7 mouse cellular contexts compared by ENCODE assay signal in genomic region chr12:84053173-84053572, GRCm38 (mm10). TPM values are rescaled to one million over a fixed set of nuclear protein-coding genes. Genes with fewer than 3 reads are reported as not detected.
DNase-seq lines count a peak whose midpoint lies in the region; ATAC-seq and TF ChIP-seq lines count a peak whose summit lies in the region.

No protein-coding gene starts in this region.

- peaks cover 13% of the 10 kb centered on the region for H3K27me3 ChIP-seq in embryonic facial prominence, embryonic 15.5 days
- H3K27me3 ChIP-seq in hindbrain, postnatal 0 days (ENCODE audit: insufficient read depth, low read length), result no peaks in the 10 kb centered on the region
- H3K27me3 ChIP-seq in neural tube, embryonic 12.5 days (replicated peaks), result peaks cover 24% of the 10 kb centered on the region

- H3K36me3 ChIP-seq in embryonic facial prominence, embryonic 15.5 days, result no peaks in the 10 kb centered on the region
- no peaks in the 10 kb centered on the region for H3K36me3 ChIP-seq in hindbrain, postnatal 0 days (ENCODE audit: insufficient read depth, low read length)
- H3K36me3 ChIP-seq in neural tube, embryonic 12.5 days, result no peaks in the 10 kb centered on the region

- peaks cover 6% of the 10 kb centered on the region for H3K4me1 ChIP-seq in embryonic facial prominence, embryonic 15.5 days
- H3K4me1 ChIP-seq in hindbrain, postnatal 0 days (ENCODE audit: insufficient read depth, low read length), result no peaks in the 10 kb centered on the region
- no peaks in the 10 kb centered on the region for H3K4me1 ChIP-seq in neural tube, embryonic 12.5 days

- no peak for ATAC-seq in embryonic facial prominence, embryonic 15.5 days (ENCODE audit: insufficient number of reproducible peaks, low FRiP score, low TSS enrichment, low read depth)
- no peak for ATAC-seq in hindbrain, postnatal 0 days
- ATAC-seq in neural tube, embryonic 12.5 days (ENCODE audit: low FRiP score, low read depth), result no peak

- DNase-seq in layer of hippocampus, adult 2 months (ENCODE audit: low spot score in 2 of 2), result no peak
- DNase-seq in layer of hippocampus, postnatal 14 days (ENCODE audit: low spot score in 2 of 2), result no peak
- peak; percentile 14 for DNase-seq in hindbrain, postnatal 0 days (ENCODE audit: low spot score)
- DNase-seq in thymus, postnatal 36 days, result no peak
- DNase-seq in adipocyte (ENCODE audit: low spot score), result no peak

- H3K4me2 ChIP-seq in embryonic facial prominence, embryonic 15.5 days (replicated peaks), result peak overlapping the region; percentile 80
- peak overlapping the region; percentile 67 for H3K4me2 ChIP-seq in hindbrain, postnatal 0 days (ENCODE audit: low read depth, low read length)
- H3K4me2 ChIP-seq in neural tube, embryonic 12.5 days (replicated peaks), result peak overlapping the region; percentile 74

- 12% methylated on average over 16 of the region's 16 CpGs for WGBS in embryonic facial prominence, embryonic 15.5 days
- WGBS in hindbrain, postnatal 0 days, result 6% methylated on average over 16 of the region's 16 CpGs
- WGBS in neural tube, embryonic 12.5 days, result 14% methylated on average over 16 of the region's 16 CpGs

- no peak overlapping the region for H3K9ac ChIP-seq in embryonic facial prominence, embryonic 15.5 days
- peak overlapping the region; percentile 33; the same call in 1 of the 2 replicates for H3K9ac ChIP-seq in hindbrain, postnatal 0 days (replicated peaks; ENCODE audit: low read length)
- H3K9ac ChIP-seq in neural tube, embryonic 12.5 days, result peak overlapping the region; percentile 56; the same call in 1 of the 2 replicates

- H3K9me3 ChIP-seq in embryonic facial prominence, embryonic 15.5 days (replicated peaks), result no peaks in the 10 kb centered on the region
- no peaks in the 10 kb centered on the region; the same call in 1 of the 2 replicates for H3K9me3 ChIP-seq in hindbrain, postnatal 0 days (ENCODE audit: low read length)
- 0 out of 2 replicates have a peak, but pooled peaks cover 4% of the 10 kb centered on the region for H3K9me3 ChIP-seq in neural tube, embryonic 12.5 days

- peak overlapping the region; percentile 58 for H3K4me3 ChIP-seq in layer of hippocampus, adult 2 months
- peak overlapping the region; percentile 43 for H3K4me3 ChIP-seq in embryonic facial prominence, embryonic 15.5 days (replicated peaks)
- H3K4me3 ChIP-seq in hindbrain, postnatal 0 days (ENCODE audit: low read length), result peak overlapping the region; percentile 42
- peak overlapping the region; percentile 41 for H3K4me3 ChIP-seq in neural tube, embryonic 12.5 days

- TF ChIP-seq CTCF in layer of hippocampus, adult 2 months (conservative IDR thresholded peaks at IDR 0.05), result no peak
- no peak for TF ChIP-seq CTCF in hindbrain, postnatal 0 days (IDR thresholded peaks at IDR 0.05; ENCODE audit: low read depth)

- peak overlapping the region; percentile 40; the same call in 1 of the 2 replicates for H3K27ac ChIP-seq in layer of hippocampus, adult 2 months
- H3K27ac ChIP-seq in embryonic facial prominence, embryonic 15.5 days (replicated peaks), result no peak overlapping the region
- H3K27ac ChIP-seq in hindbrain, postnatal 0 days, result no peak overlapping the region
- no peak overlapping the region for H3K27ac ChIP-seq in neural tube, embryonic 12.5 days

RNA-seq across cellular contexts. Expression of gene Acot3, which starts 1.2 kb away (rescaled TPM):
- total RNA-seq in layer of hippocampus, adult 2 months (2021), result 1 to 10 TPM; 2.7 to 4.0 TPM
- 1 to 10 TPM; 1.2 to 1.8 TPM for total RNA-seq in layer of hippocampus, postnatal 14 days (2021)
- polyA plus RNA-seq in embryonic facial prominence, embryonic 15.5 days (2015; fragmentation: Nextera tagmentation; extraction: Ambion mirVana), result not detected in 2 replicates
- total RNA-seq in hindbrain, postnatal 0 days (2014; rRNA removed), result 0.42 and 1.3 TPM in 2 replicates
- 1.3 and 1.6 TPM in 2 replicates for polyA plus RNA-seq in hindbrain, postnatal 0 days (2015; fragmentation: Nextera tagmentation; extraction: Ambion mirVana)
- polyA plus RNA-seq in neural tube, embryonic 12.5 days (2016; fragmentation: Nextera tagmentation; extraction: Ambion mirVana), result 0.65 and 0.70 TPM in 2 replicates

RNA-seq across cellular contexts. Expression of gene Gm49366, which starts 14.4 kb away (rescaled TPM):
- total RNA-seq in layer of hippocampus, adult 2 months (2021), result 1 to 10 TPM in 1 of 2 experiments, not detected in 1; 2.9 TPM
- not detected for total RNA-seq in layer of hippocampus, postnatal 14 days (2021)
- not detected in 2 replicates for polyA plus RNA-seq in embryonic facial prominence, embryonic 15.5 days (2015; fragmentation: Nextera tagmentation; extraction: Ambion mirVana)
- not detected in 2 replicates for total RNA-seq in hindbrain, postnatal 0 days (2014; rRNA removed)
- polyA plus RNA-seq in hindbrain, postnatal 0 days (2015; fragmentation: Nextera tagmentation; extraction: Ambion mirVana), result not detected in 2 replicates
- polyA plus RNA-seq in neural tube, embryonic 12.5 days (2016; fragmentation: Nextera tagmentation; extraction: Ambion mirVana), result not detected in 2 replicates

RNA-seq across cellular contexts. Expression of gene Acot4, which starts 15.0 kb away (rescaled TPM):
- total RNA-seq in layer of hippocampus, adult 2 months (2021), result 1 to 10 TPM; 3.2 to 3.4 TPM
- total RNA-seq in layer of hippocampus, postnatal 14 days (2021), result 1 to 10 TPM; 2.2 to 4.4 TPM
- 0.25 and 0.45 TPM in 2 replicates for polyA plus RNA-seq in embryonic facial prominence, embryonic 15.5 days (2015; fragmentation: Nextera tagmentation; extraction: Ambion mirVana)
- 0.14 and 1.8 TPM in 2 replicates for total RNA-seq in hindbrain, postnatal 0 days (2014; rRNA removed)
- polyA plus RNA-seq in hindbrain, postnatal 0 days (2015; fragmentation: Nextera tagmentation; extraction: Ambion mirVana), result 0.68 and 1.2 TPM in 2 replicates
- polyA plus RNA-seq in neural tube, embryonic 12.5 days (2016; fragmentation: Nextera tagmentation; extraction: Ambion mirVana), result 0.09 and 0.20 TPM in 2 replicates

RNA-seq across cellular contexts. Expression of gene Acot5, which starts 16.0 kb away (rescaled TPM):
- total RNA-seq in layer of hippocampus, adult 2 months (2021), result 1 to 10 TPM; 7.1 to 8.1 TPM
- total RNA-seq in layer of hippocampus, postnatal 14 days (2021), result 1 to 10 TPM; 6.2 to 6.5 TPM
- 0.16 TPM in 2 replicates for polyA plus RNA-seq in embryonic facial prominence, embryonic 15.5 days (2015; fragmentation: Nextera tagmentation; extraction: Ambion mirVana)
- 1.2 and 1.3 TPM in 2 replicates for total RNA-seq in hindbrain, postnatal 0 days (2014; rRNA removed)
- 1.2 and 1.5 TPM in 2 replicates for polyA plus RNA-seq in hindbrain, postnatal 0 days (2015; fragmentation: Nextera tagmentation; extraction: Ambion mirVana)
- polyA plus RNA-seq in neural tube, embryonic 12.5 days (2016; fragmentation: Nextera tagmentation; extraction: Ambion mirVana), result 0.25 TPM in 1 of 2 replicates, not detected in the other

RNA-seq across cellular contexts. Expression of gene Acot1, which starts 43.9 kb away (rescaled TPM):
- 10 to 100 TPM; 27.0 to 28.3 TPM for total RNA-seq in layer of hippocampus, adult 2 months (2021)
- 10 to 100 TPM; 20.7 to 23.9 TPM for total RNA-seq in layer of hippocampus, postnatal 14 days (2021)
- 50.2 and 58.9 TPM in 2 replicates for polyA plus RNA-seq in embryonic facial prominence, embryonic 15.5 days (2015; fragmentation: Nextera tagmentation; extraction: Ambion mirVana)
- total RNA-seq in hindbrain, postnatal 0 days (2014; rRNA removed), result 177 and 178 TPM in 2 replicates
- polyA plus RNA-seq in hindbrain, postnatal 0 days (2015; fragmentation: Nextera tagmentation; extraction: Ambion mirVana), result 160 and 172 TPM in 2 replicates
- 82.1 and 83.4 TPM in 2 replicates for polyA plus RNA-seq in neural tube, embryonic 12.5 days (2016; fragmentation: Nextera tagmentation; extraction: Ambion mirVana)
